Mouse (Mus musculus): ENCODE results near the gene Dclre1b. TPM values are rescaled to one million over a fixed set of nuclear protein-coding genes. Genes with fewer than 3 reads are reported as not detected.

Gene Dclre1b
- polyA plus RNA-seq, 1 experiment from 2014 or later: 31.0 TPM

DNA sequence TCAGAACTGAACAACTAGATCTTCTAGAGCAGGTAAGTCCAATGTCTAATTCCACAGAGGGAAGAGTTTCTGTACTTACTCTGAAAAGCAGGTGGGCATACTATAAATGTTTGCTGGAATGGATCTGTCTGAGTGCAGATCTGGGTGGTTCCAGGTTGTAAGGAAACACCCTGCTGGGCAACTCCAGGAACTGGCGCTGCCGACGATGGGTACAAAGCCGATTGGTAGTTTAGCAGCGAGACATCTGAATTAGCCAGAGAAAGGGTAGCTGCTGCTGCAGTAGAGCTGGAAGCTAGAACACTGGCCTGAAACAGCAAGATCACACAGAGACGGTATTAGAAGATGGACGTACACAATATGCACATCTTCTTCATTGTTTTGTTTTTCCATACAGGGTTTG is 50.8 kb downstream of the Dclre1b start:
- Histone ChIP-seq H3K9me3 (replicated peaks) (no peaks in the 10 kb centered on the region), H3K27me3 (no peaks in the 10 kb centered on the region), H3K36me3 (ENCODE audit: poor library complexity, severe bottlenecking) (peaks cover 79% of the 10 kb centered on the region), H3K4me1 (no peaks in the 10 kb centered on the region), H3K27ac (no peak overlapping the region), H3K9ac (no peak overlapping the region), H3K4me2 (no peak overlapping the region), H3K4me3 (no peak overlapping the region)
- 84% methylated on average over 7 of the region's 7 CpGs for WGBS
- no peak for ATAC-seq

DNA sequence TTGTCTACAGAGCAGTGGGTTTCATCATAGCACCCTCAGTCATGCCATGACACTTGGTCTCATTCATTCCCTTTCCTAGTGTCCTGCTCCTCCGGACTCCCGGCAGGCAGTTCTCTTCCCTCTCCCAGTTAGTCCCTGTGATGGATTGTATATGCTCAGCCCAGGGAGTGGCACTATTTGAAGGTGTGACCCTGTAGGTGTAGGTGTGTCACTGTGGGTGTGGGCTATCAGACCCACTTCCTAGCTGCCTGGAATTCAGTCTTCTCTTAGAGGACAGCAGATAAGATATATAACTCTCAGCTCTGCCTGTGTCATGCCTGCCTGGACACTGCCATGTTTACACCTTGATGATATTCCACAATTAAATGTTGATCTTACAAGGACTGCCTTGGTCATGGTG is 52.3 kb downstream of the Dclre1b start:
- WGBS: 91% methylated on average over 2 of the region's 2 CpGs
- Histone ChIP-seq H3K9ac (no peak overlapping the region), H3K4me1 (no peaks in the 10 kb centered on the region), H3K9me3 (replicated peaks) (no peaks in the 10 kb centered on the region), H3K4me3 (no peak overlapping the region), H3K36me3 (ENCODE audit: poor library complexity, severe bottlenecking) (peaks cover 77% of the 10 kb centered on the region), H3K27ac (no peak overlapping the region), H3K4me2 (no peak overlapping the region), H3K27me3 (no peaks in the 10 kb centered on the region)
- ATAC-seq: no peak

GRCm38 (mm10) chr3:103755351-103755750 is 53.9 kb downstream of the Dclre1b start:
- no peak overlapping the region for H3K4me3 ChIP-seq
- no peak overlapping the region for H3K27ac ChIP-seq
- no peak for ATAC-seq
- no peaks in the 10 kb centered on the region for H3K4me1 ChIP-seq
- 81% methylated on average over 3 of the region's 3 CpGs for WGBS
- no peaks in the 10 kb centered on the region for H3K27me3 ChIP-seq
- no peak overlapping the region for H3K4me2 ChIP-seq
- H3K9me3 ChIP-seq (replicated peaks): no peaks in the 10 kb centered on the region
- no peak overlapping the region for H3K9ac ChIP-seq
- H3K36me3 ChIP-seq (ENCODE audit: poor library complexity, severe bottlenecking): peaks cover 77% of the 10 kb centered on the region

DNA sequence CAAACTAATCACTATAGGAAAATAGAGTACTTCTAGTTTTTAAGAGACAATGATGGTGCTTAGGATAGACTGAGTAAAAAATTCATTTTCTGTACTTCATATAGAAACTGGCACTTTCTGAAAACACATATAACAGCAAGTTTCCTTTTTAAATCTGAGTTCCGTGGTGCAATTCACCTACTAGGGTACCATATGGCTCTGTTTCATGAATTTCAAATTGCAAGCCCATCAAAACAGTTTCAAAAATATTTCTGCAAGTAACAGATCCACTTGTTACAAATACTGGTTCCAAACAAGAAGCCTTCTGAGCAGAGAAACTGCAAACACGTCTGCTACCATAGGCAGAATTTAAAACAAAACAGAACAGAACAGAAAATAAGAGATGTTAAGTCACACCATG is 57.7 kb downstream of the Dclre1b start:
- Histone ChIP-seq H3K27me3 (no peaks in the 10 kb centered on the region), H3K9ac (no peak overlapping the region), H3K4me3 (no peak overlapping the region), H3K9me3 (replicated peaks) (no peaks in the 10 kb centered on the region), H3K4me2 (no peak overlapping the region), H3K27ac (no peak overlapping the region), H3K36me3 (ENCODE audit: poor library complexity, severe bottlenecking) (peaks cover 80% of the 10 kb centered on the region), H3K4me1 (no peaks in the 10 kb centered on the region)
- 80% methylated on average over 2 of the region's 2 CpGs for WGBS
- no peak for ATAC-seq

Other genes with a start within 250 kb of the Dclre1b start
- 6.2 and 9.0 TPM in 2 replicates for gene Syt6, start 234.2 kb downstream of the Dclre1b start, polyA plus RNA-seq (2015; fragmentation: Nextera tagmentation; extraction: Ambion mirVana)
- 0.17 and 0.18 TPM in 2 replicates for gene Atg4a-ps, start 163.4 kb downstream of the Dclre1b start, polyA plus RNA-seq (2015; fragmentation: Nextera tagmentation; extraction: Ambion mirVana)
- 2.9 and 3.0 TPM in 2 replicates for gene Olfml3, start 71.4 kb downstream of the Dclre1b start, polyA plus RNA-seq (2015; fragmentation: Nextera tagmentation; extraction: Ambion mirVana)
- gene Gm10964, start 70.1 kb downstream of the Dclre1b start, polyA plus RNA-seq (2015; fragmentation: Nextera tagmentation; extraction: Ambion mirVana): not detected in 2 replicates
- gene Hipk1, start 17.9 kb downstream of the Dclre1b start, polyA plus RNA-seq (2015; fragmentation: Nextera tagmentation; extraction: Ambion mirVana): 13.0 and 14.5 TPM in 2 replicates
- gene Ap4b1, start 76 bp upstream of the Dclre1b start, polyA plus RNA-seq (2015; fragmentation: Nextera tagmentation; extraction: Ambion mirVana): 23.2 and 25.0 TPM in 2 replicates
- not detected in 2 replicates for gene Gm43064, start 129 bp upstream of the Dclre1b start, polyA plus RNA-seq (2015; fragmentation: Nextera tagmentation; extraction: Ambion mirVana)
- 0.44 TPM in 1 of 2 replicates, not detected in the other for gene Bcl2l15, start 23.2 kb upstream of the Dclre1b start, polyA plus RNA-seq (2015; fragmentation: Nextera tagmentation; extraction: Ambion mirVana)
- 0.14 and 0.37 TPM in 2 replicates for gene Ptpn22, start 50.4 kb upstream of the Dclre1b start, polyA plus RNA-seq (2015; fragmentation: Nextera tagmentation; extraction: Ambion mirVana)
- gene Rsbn1, start 104.7 kb upstream of the Dclre1b start, polyA plus RNA-seq (2015; fragmentation: Nextera tagmentation; extraction: Ambion mirVana): 18.9 and 20.5 TPM in 2 replicates
- 31.5 and 31.7 TPM in 2 replicates for gene Phtf1, start 158.7 kb upstream of the Dclre1b start, polyA plus RNA-seq (2015; fragmentation: Nextera tagmentation; extraction: Ambion mirVana)